Mouse (Mus musculus) myocyte (in vitro differentiated cells): ENCODE data around the gene Brk1.

ENCODE experiments used
- POLR2A ChIP-seq: IDR thresholded peaks from one replicate; pipeline ENCODE4 v1.6.1; 2011; ENCODE audit warnings: low read depth, mild to moderate bottlenecking, control low read depth, moderate library complexity; ENCODE audit not compliant: insufficient read length
- USF1 ChIP-seq: IDR thresholded peaks from one replicate; pipeline ENCODE4 v1.6.1; 2011; ENCODE audit warnings: low read depth, mild to moderate bottlenecking, control low read depth, moderate library complexity

- TF ChIP-seq POLR2A = no peak
- TF ChIP-seq USF1 = no peak
Measured at GRCm38 (mm10) chr6:113612258-113612969, 7.8 kb downstream of the Brk1 start.
